Mouse (Mus musculus): ENCODE data around the gene Brd7. TPM values are rescaled to one million over a fixed set of nuclear protein-coding genes. Genes with fewer than 3 reads are reported as not detected.

The Brd7 gene
- 10 to 100 TPM; 52.7 to 65.2 TPM for total RNA-seq (2023)

DNA sequence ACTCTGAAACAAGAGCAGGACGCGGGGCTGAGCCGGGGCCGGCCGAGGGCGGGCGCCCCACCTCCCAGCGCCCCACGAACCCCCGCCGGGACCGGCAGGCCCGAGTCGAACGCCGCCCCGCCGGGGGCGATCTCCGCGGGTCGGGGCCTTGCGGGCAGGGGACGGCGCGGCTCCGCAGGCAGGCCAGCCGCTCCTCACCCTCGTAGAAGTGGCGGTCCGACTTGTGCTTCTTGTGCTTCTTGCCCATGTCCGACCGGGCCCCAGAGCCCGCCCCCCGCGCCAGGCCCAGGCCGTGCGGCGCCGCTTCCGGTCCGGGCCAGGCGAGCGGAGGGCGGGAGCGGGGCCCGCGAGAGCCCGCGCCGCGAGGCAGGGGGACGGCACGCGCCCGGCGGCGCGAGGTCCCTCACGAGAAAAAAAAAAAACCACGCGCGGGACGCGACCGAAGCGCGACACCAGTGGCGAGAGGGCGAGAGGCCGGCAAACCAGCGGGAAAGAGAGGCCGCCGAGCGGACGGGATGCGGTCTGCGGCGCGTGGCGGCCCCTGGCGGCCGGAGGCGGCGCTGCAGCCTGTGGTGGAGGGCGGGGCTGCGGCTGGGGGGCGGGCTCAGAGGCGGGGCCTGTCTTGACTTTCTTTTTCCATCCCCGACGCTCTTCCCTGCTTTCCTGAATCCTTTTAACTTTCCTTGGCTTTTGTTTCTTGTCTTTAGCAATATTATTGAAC lies at the start of gene Brd7:
Brd7 (minus strand) TSS at position 487 of the 721 bp plus-strand sequence.

Other genes starting within 250 kb of the Brd7 start
- 10 to 100 TPM; 16.8 to 20.9 TPM for gene Cnep1r1, start 243.4 kb downstream of the Brd7 start, total RNA-seq (2023)
- 1 to 10 TPM; 9.0 to 9.9 TPM for gene Heatr3, start 224.3 kb downstream of the Brd7 start, total RNA-seq (2023)
- gene Tent4b, start 163.0 kb downstream of the Brd7 start, total RNA-seq (2023) = 10 to 100 TPM; 28.9 to 29.1 TPM
- 10 to 100 TPM; 65.7 to 74.8 TPM for gene Adcy7, start 89.8 kb downstream of the Brd7 start, total RNA-seq (2023)
- not detected for gene Nkd1, start 159.2 kb upstream of the Brd7 start, total RNA-seq (2023)